Mouse (Mus musculus) G1E (cell line): ENCODE data around the gene Nectin2.

Experiments
- CTCF ChIP-seq: IDR thresholded peaks from 2 replicates; pipeline ENCODE4 v1.5.1; 2012; ENCODE audit warnings: low read depth, low read length, inconsistent platforms, mixed read lengths
- GATA1 ChIP-seq: IDR thresholded peaks from 2 replicates; pipeline ENCODE4 v1.6.1; 2012; ENCODE audit warnings: borderline replicate concordance, low read length, inconsistent platforms, mixed read lengths
- GATA2 ChIP-seq: IDR thresholded peaks from 2 replicates; pipeline ENCODE4 v1.6.1; 2012; ENCODE audit warnings: low read depth, low read length, inconsistent platforms, borderline replicate concordance
- TAL1 ChIP-seq: conservative IDR thresholded peaks from 2 replicates; pipeline ENCODE4 v1.6.1; 2012; ENCODE audit warnings: low read depth, low read length, inconsistent platforms, mixed read lengths

- TF ChIP-seq CTCF (no peak), GATA1 (no peak), TAL1 (peak; percentile 59), GATA2 (no peak)
These were observed 55.1 kb downstream of the Nectin2 start for GRCm38 (mm10) chr7:19695213-19695594.
